Mouse (Mus musculus) myocyte (in vitro differentiated cells): ENCODE measurements around the gene Dnajc21.

Experiments
- E2F4 ChIP-seq: IDR thresholded peaks from one replicate; pipeline ENCODE4 v1.6.1; 2011; ENCODE audit warnings: mild to moderate bottlenecking, control low read depth, moderate library complexity; ENCODE audit not compliant: insufficient read depth
- MYOG ChIP-seq, 3 experiments: IDR thresholded peaks; one replicate each; pipeline ENCODE4 v1.6.1; 2011; ENCODE audit warnings: control low read depth in 2 of 3, low read depth in 2 of 3, mild to moderate bottlenecking in 2 of 3; ENCODE audit not compliant: insufficient read length in 2 of 3, control insufficient read depth in 1 of 3, insufficient read depth in 1 of 3
- POLR2A ChIP-seq: IDR thresholded peaks from one replicate; pipeline ENCODE4 v1.6.1; 2011; ENCODE audit warnings: low read depth, mild to moderate bottlenecking, control low read depth, moderate library complexity; ENCODE audit not compliant: insufficient read length
- POLR2AphosphoS2 ChIP-seq: IDR thresholded peaks from one replicate; pipeline ENCODE4 v1.6.1; 2011; ENCODE audit warnings: low read depth, control low read depth; ENCODE audit not compliant: insufficient read length
- REST ChIP-seq: IDR thresholded peaks from one replicate; pipeline ENCODE4 v1.6.1; 2011; ENCODE audit warnings: mild to moderate bottlenecking, control low read depth, moderate library complexity; ENCODE audit not compliant: insufficient read depth, insufficient read length
- TCF12 ChIP-seq: IDR thresholded peaks from one replicate; pipeline ENCODE4 v1.6.1; 2011; ENCODE audit warnings: mild to moderate bottlenecking, control low read depth; ENCODE audit not compliant: poor library complexity, insufficient read depth, severe bottlenecking
- USF1 ChIP-seq: IDR thresholded peaks from one replicate; pipeline ENCODE4 v1.6.1; 2011; ENCODE audit warnings: low read depth, mild to moderate bottlenecking, control low read depth, moderate library complexity

- TF ChIP-seq POLR2A = no peak
- TF ChIP-seq USF1 = no peak
- no peak for TF ChIP-seq POLR2AphosphoS2
- TF ChIP-seq MYOG (IDR thresholded peaks at IDR 0.05; ENCODE audit: control insufficient read depth in 1 of 3, insufficient read depth in 1 of 3, insufficient read length in 2 of 3, low read depth in 2 of 3) = no peak
- no peak for TF ChIP-seq REST
- TF ChIP-seq TCF12 = no peak
- no peak for TF ChIP-seq E2F4
These were observed 19.8 kb upstream of the Dnajc21 start for GRCm38 (mm10) chr15:10490101-10490500.
